Mouse (Mus musculus): ENCODE results near the gene Tlr12. TPM values are rescaled to one million over a fixed set of nuclear protein-coding genes. Genes with fewer than 3 reads are reported as not detected.
"Not testable (repeated sequence)": the region's sequence is repeated elsewhere in the genome, so short reads cannot be mapped to it uniquely, and the experiment has no call there.

The Tlr12 gene
- polyA plus RNA-seq, 1 experiment: 1.0 TPM

DNA sequence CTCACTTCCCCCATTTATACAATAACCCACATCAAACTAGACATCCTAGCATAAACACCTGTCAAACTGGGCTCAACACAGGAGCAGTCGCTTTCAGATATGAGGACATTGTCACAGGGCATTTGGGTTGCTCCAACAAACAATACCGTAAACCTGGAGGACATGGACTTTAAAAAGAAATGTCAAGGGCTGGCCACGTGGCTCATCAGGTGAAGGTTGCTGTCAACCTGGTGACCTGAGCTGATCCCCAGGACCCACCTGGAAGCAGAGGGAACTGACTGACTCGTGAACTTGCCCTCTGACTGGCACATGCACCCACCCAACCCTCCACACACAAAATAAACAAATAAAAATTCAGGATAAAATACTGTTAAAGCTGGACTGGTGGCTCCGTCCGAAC is 2.2 kb upstream of the Tlr12 start:
- Histone ChIP-seq H3K4me1 (ENCODE audit: control insufficient read depth, insufficient read depth, low read length) (no peaks in the 10 kb centered on the region), H3K4me3 (ENCODE audit: insufficient read depth, low read length) (no peak overlapping the region), H3K27ac (ENCODE audit: insufficient read depth, low read length) (no peak overlapping the region)
- no peak for TF ChIP-seq POLR2A (IDR thresholded peaks at IDR 0.05; ENCODE audit: extremely low read depth, insufficient read depth, low read length)
- TF ChIP-seq CTCF (IDR thresholded peaks at IDR 0.05; ENCODE audit: extremely low read depth, insufficient read depth, low read length): no peak

DNA sequence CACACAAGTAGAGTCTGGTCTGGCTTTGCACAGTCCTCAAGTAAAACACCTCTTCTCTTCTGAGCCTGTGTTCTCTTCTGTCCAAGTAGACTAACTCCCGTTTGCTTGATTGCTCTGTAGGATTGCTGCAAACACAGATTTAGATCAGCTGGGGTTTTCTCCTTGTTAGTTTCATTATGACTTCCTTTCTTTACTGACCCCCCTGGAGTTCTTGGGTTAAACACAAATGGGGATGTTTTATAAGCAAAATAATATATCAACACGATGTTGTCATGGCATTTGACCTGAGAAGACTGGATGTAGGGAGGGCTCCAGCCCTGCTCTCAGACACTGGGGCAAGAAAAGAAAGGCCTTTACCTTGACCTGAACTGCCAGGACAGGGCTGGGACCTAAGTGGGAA is 544 bp upstream of the Tlr12 start:
- H3K4me1 ChIP-seq (ENCODE audit: control insufficient read depth, insufficient read depth, low read length): no peaks in the 10 kb centered on the region
- TF ChIP-seq CTCF (IDR thresholded peaks at IDR 0.05; ENCODE audit: extremely low read depth, insufficient read depth, low read length): no peak
- TF ChIP-seq POLR2A (IDR thresholded peaks at IDR 0.05; ENCODE audit: extremely low read depth, insufficient read depth, low read length): no peak
- H3K4me3 ChIP-seq (ENCODE audit: insufficient read depth, low read length): no peak overlapping the region
- H3K27ac ChIP-seq (ENCODE audit: insufficient read depth, low read length): no peak overlapping the region

DNA sequence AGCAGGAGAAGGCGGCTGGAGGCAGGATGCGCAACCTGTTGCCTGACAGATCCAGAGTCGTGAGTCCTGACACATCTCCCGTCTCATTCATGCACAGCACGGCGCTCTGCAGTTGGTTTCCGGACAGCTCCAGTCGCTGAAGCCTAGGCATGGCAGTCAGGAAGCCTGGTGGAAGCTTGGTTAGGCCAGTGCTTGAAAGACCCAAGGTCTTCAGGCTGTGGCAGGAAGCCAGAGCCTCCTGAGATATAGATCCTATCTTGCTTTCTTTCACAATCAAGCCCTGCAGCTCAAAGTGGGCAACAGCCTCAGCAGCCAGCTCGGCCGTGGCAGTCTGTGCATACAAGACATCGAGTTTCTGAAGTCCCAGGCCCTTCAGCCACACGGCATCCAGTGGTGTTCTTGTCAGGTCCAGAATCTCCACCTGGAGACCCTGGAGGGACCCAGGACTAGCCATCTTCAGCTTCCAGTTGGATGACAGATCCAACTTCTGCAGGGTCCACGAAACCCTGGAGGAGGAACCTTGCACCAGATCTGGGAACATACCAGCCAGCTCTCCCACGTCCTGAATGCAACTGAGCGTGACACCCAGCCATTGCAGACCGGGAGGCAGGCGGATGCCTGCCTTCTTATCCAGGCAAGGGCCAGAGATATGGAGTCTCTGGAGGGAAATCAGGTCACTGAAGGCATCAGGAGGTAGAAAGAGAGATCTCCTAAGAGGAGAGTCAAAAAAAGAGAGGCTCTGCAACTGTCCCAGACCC is 877 bp downstream of the Tlr12 start:
- no peak overlapping the region for H3K4me3 ChIP-seq (ENCODE audit: insufficient read depth, low read length)
- no peak overlapping the region for H3K27ac ChIP-seq (ENCODE audit: insufficient read depth, low read length)
- no peaks in the 10 kb centered on the region for H3K4me1 ChIP-seq (ENCODE audit: control insufficient read depth, insufficient read depth, low read length)
- no peak for TF ChIP-seq POLR2A (IDR thresholded peaks at IDR 0.05; ENCODE audit: extremely low read depth, insufficient read depth, low read length)
- no peak for TF ChIP-seq CTCF (IDR thresholded peaks at IDR 0.05; ENCODE audit: extremely low read depth, insufficient read depth, low read length)

DNA sequence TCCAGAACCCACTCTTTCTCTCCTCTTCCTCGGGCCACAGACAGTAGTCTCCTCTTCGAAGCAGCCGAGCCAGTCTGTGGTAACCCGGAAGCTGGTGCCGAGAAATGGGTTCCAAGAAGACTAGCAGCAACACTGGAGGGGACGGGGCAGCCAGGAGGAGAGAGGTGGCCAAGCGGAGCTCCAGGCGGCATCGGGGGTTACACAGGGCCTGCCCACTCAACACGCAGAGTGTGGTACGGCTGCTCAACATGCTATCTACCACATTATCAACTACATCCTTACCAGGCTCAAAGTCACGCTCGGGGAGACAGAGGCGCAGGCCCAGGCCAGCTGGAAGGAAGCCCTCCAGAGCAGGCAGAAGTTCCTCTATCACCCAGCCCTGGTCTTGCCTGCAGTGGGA is 2.7 kb downstream of the Tlr12 start:
- Histone ChIP-seq H3K4me3 (ENCODE audit: insufficient read depth, low read length) (no peak overlapping the region), H3K27ac (ENCODE audit: insufficient read depth, low read length) (no peak overlapping the region), H3K4me1 (ENCODE audit: control insufficient read depth, insufficient read depth, low read length) (no peaks in the 10 kb centered on the region)
- TF ChIP-seq POLR2A (IDR thresholded peaks at IDR 0.05; ENCODE audit: extremely low read depth, insufficient read depth, low read length): no peak
- no peak for TF ChIP-seq CTCF (IDR thresholded peaks at IDR 0.05; ENCODE audit: extremely low read depth, insufficient read depth, low read length)

DNA sequence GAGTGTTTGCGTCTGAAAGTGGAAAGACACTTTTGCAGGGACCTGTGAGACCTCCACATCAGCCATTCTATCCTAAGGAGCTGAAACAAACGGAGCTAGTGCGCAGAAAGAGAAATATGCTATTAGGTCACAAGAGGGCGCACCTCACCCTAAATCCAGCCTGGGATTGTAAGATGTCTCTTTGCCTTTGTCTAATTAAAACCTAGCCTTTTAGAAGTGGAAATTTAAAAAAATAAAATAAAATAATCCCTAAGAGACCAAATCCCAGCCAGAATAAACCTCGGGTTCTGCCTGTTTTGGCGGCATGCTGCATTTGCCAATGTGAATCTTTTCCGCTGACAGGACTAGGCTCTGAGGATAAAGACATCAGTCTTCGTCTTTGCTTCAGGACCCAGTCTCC is 5.1 kb downstream of the Tlr12 start:
- TF ChIP-seq POLR2A (IDR thresholded peaks at IDR 0.05; ENCODE audit: extremely low read depth, insufficient read depth, low read length) (no peak), CTCF (IDR thresholded peaks at IDR 0.05; ENCODE audit: extremely low read depth, insufficient read depth, low read length) (peak; percentile 88)
- H3K4me3 ChIP-seq (ENCODE audit: insufficient read depth, low read length): no peak overlapping the region
- H3K4me1 ChIP-seq (ENCODE audit: control insufficient read depth, insufficient read depth, low read length): no peaks in the 10 kb centered on the region; the same call in 1 of the 2 replicates
- H3K27ac ChIP-seq (ENCODE audit: insufficient read depth, low read length): no peak overlapping the region

DNA sequence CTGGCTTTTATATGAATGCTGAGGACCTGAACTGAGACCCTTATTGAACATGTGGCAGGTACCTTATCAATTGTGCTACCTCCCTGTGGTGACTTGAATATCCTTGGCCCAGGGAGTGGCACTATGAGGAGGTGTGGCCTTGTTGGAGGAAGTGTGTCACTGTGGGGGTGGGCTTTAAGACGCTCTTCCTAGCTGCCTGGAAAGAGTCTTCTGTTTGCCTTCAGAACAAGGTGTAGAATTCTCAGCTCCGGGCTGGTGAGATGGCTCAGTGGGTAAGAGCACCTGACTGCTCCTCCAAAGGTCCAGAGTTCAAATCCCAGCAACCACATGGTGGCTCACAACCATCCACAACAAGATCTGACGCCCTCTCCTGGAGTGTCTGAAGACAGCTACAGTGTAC is 6.7 kb downstream of the Tlr12 start:
- H3K4me3 ChIP-seq (ENCODE audit: insufficient read depth, low read length); H3K27ac ChIP-seq (ENCODE audit: insufficient read depth, low read length): not testable (repeated sequence)

DNA sequence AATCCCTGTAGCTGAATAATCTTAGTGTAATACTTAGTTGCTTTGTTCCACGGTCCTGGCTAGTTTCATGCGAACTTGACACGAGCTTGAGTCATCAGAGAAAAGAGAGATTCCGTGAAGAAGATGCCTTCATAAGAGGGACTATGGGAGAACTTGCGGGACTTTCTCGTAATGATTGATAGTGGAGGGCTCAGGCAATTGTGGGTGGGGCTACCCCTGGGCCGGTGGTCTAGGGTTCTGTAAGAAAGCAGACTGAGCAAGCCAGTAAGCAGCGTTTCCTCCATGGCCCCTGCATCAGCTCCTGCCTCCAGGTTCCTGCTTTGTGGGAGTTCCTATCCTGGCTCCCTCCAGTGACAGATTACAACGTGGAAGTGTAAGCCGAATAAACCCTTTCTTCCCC is 7.7 kb downstream of the Tlr12 start:
- H3K4me3 ChIP-seq (ENCODE audit: insufficient read depth, low read length): no peak overlapping the region; the same call in 1 of the 2 replicates
- no peak overlapping the region for H3K27ac ChIP-seq (ENCODE audit: insufficient read depth, low read length)
- TF ChIP-seq CTCF (IDR thresholded peaks at IDR 0.05; ENCODE audit: extremely low read depth, insufficient read depth, low read length): no peak
- peaks cover 4% of the 10 kb centered on the region for H3K4me1 ChIP-seq (ENCODE audit: control insufficient read depth, insufficient read depth, low read length)

More for the DNA sequence above, 6.7 kb downstream of the Tlr12 start:
- not testable (repeated sequence) for H3K4me1 ChIP-seq (ENCODE audit: control insufficient read depth, insufficient read depth, low read length)

DNA sequence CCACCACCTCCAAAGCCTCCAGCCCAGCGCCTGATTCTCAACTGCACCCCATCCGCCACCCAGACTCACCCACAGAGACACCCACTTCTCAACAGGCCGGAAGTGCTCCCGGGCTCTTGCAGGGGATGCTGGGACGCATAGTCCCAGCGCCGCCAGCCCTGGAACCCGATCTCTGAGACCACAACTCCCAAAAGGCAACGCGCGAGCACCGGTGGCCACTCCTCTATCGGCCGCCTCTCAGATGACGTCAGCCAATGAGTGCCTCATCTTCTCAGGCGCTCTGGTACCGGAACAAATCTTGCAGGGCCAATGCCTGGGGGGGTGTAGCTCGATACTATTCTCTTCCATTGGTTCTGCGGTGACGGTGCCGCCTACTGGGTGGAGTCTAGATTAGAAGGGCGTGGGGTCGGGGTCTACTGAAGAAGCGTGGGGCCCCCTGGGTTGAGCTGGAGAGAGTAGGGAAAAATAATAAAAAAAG is 8.5 kb downstream of the Tlr12 start, which contains the start of gene Zscan20:
Gene Zscan20, minus strand, starts transcription at position 174 of the 478 bp plus-strand sequence.
- H3K4me1 ChIP-seq (ENCODE audit: control insufficient read depth, insufficient read depth, low read length): peaks cover 4% of the 10 kb centered on the region
- peak within 1 kb of the TSS; percentile 51; the same call in 1 of the 2 replicates for H3K27ac ChIP-seq (ENCODE audit: insufficient read depth, low read length)
- H3K4me3 ChIP-seq (ENCODE audit: insufficient read depth, low read length): peak within 1 kb of the TSS; percentile 76
- TF ChIP-seq POLR2A (IDR thresholded peaks at IDR 0.05; ENCODE audit: extremely low read depth, insufficient read depth, low read length) (peak; percentile 59), CTCF (IDR thresholded peaks at IDR 0.05; ENCODE audit: extremely low read depth, insufficient read depth, low read length) (no peak)

DNA sequence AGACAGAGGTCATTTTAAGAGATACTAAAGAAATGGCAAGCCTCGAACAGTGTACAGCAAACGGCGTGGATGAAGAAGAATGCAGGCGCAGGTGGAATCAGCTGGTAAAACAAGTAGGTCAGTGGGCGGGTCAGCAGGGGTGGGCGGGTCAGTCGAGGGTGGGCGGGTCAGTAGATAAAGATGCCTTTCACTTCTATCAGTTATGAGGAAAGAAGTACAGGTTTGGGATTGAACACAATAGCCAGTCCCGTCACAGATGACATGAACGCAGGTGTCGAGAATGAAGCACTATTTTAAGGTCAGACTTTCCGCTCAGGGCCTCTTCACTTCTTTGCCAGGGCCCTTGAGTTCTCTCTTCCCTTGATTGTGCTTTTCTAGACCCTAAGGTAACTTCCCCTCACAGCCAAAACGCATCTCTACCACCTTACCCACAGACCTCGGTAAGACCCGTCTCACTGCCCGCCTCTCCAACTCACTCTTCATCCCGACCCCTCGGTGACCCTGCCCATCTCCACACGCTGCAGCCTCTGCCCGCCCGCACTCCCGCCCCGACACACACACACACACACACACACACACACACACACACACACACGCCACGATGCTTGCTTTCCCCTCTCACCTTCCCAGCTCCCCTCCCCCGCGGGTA is 9.0 kb downstream of the Tlr12 start:
- H3K27ac ChIP-seq (ENCODE audit: insufficient read depth, low read length): peak overlapping the region; percentile 51; the same call in 1 of the 2 replicates
- H3K4me3 ChIP-seq (ENCODE audit: insufficient read depth, low read length): peak overlapping the region; percentile 76
- TF ChIP-seq POLR2A (IDR thresholded peaks at IDR 0.05; ENCODE audit: extremely low read depth, insufficient read depth, low read length): no peak
- TF ChIP-seq CTCF (IDR thresholded peaks at IDR 0.05; ENCODE audit: extremely low read depth, insufficient read depth, low read length): no peak
- H3K4me1 ChIP-seq (ENCODE audit: control insufficient read depth, insufficient read depth, low read length): peaks cover 4% of the 10 kb centered on the region

DNA sequence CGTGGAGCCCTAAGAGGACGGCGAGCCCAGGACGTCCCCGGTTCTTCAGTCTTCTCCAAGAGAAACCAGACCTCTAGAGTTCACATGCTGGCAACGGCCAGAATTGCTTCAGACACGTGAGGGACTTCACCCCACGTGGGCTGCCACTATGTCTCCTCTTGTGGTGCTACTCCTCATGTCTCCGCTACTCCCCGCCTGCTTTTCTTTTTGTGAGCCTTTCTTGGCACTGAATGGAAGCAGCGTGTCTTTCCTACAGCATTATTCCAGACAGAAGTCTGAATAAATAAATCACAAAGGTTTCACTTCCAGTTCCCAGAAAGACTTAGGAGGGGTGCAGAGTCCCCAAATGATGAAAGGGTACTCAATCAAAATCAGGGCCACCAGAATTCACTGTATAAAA is 10.8 kb downstream of the Tlr12 start:
- Histone ChIP-seq H3K4me3 (ENCODE audit: insufficient read depth, low read length) (no peak overlapping the region), H3K4me1 (ENCODE audit: control insufficient read depth, insufficient read depth, low read length) (peaks cover 4% of the 10 kb centered on the region), H3K27ac (ENCODE audit: insufficient read depth, low read length) (no peak overlapping the region)
- TF ChIP-seq CTCF (IDR thresholded peaks at IDR 0.05; ENCODE audit: extremely low read depth, insufficient read depth, low read length) (no peak), POLR2A (IDR thresholded peaks at IDR 0.05; ENCODE audit: extremely low read depth, insufficient read depth, low read length) (no peak)
